Mouse (Mus musculus): ENCODE data around the gene Gm10638. TPM values are rescaled to one million over a fixed set of nuclear protein-coding genes. Genes with fewer than 3 reads are reported as not detected.

The Gm10638 gene
- polyA plus RNA-seq, 1 experiment: 2.2 TPM

- peaks cover 5% of the 10 kb centered on the region for H3K4me1 ChIP-seq (replicated peaks; ENCODE audit: control insufficient read depth, insufficient read depth, low read length)
- DNase-seq: no peak
- 96% methylated on average over 4 of the region's 4 CpGs for WGBS
- no peak overlapping the region for H3K27ac ChIP-seq (ENCODE audit: control insufficient read depth, insufficient read depth, low read length)
- no peaks in the 10 kb centered on the region for H3K27me3 ChIP-seq (ENCODE audit: control insufficient read depth, insufficient read depth, low read length)
- H3K36me3 ChIP-seq (ENCODE audit: control insufficient read depth, insufficient read depth, low read length): no peaks in the 10 kb centered on the region
- TF ChIP-seq CTCF (IDR thresholded peaks at IDR 0.05; ENCODE audit: borderline replicate concordance, control insufficient read depth, extremely low read depth, insufficient read depth, low read length, poor library complexity) (no peak), POLR2A (IDR thresholded peaks at IDR 0.05; ENCODE audit: control insufficient read depth, extremely low read depth, insufficient read depth, low read length, poor library complexity) (no peak)
- H3K4me3 ChIP-seq (ENCODE audit: control insufficient read depth, insufficient read depth, low read length): no peak overlapping the region
Measured at GRCm38 (mm10) chr8:86734171-86734570, 11.3 kb upstream of the Gm10638 start.

GRCm38 (mm10) chr8:86734954-86735353, 10.5 kb upstream of the Gm10638 start:
- H3K27ac ChIP-seq (ENCODE audit: control insufficient read depth, insufficient read depth, low read length): no peak overlapping the region
- no peak for TF ChIP-seq CTCF (IDR thresholded peaks at IDR 0.05; ENCODE audit: borderline replicate concordance, control insufficient read depth, extremely low read depth, insufficient read depth, low read length, poor library complexity)
- no peak for TF ChIP-seq POLR2A (IDR thresholded peaks at IDR 0.05; ENCODE audit: control insufficient read depth, extremely low read depth, insufficient read depth, low read length, poor library complexity)
- 52% methylated on average over 1 of the region's 1 CpGs for WGBS

GRCm38 (mm10) chr8:86735446-86736111, 9.9 kb upstream of the Gm10638 start:
- Histone ChIP-seq H3K36me3 (ENCODE audit: control insufficient read depth, insufficient read depth, low read length) (no peaks in the 10 kb centered on the region), H3K4me3 (ENCODE audit: control insufficient read depth, insufficient read depth, low read length) (no peak overlapping the region), H3K27ac (ENCODE audit: control insufficient read depth, insufficient read depth, low read length) (peak overlapping the region; percentile 30; the same call in 1 of the 2 replicates), H3K27me3 (ENCODE audit: control insufficient read depth, insufficient read depth, low read length) (no peaks in the 10 kb centered on the region), H3K4me1 (replicated peaks; ENCODE audit: control insufficient read depth, insufficient read depth, low read length) (peaks cover 5% of the 10 kb centered on the region)
- DNase-seq: no peak
- WGBS: 13% methylated on average over 3 of the region's 3 CpGs
- TF ChIP-seq POLR2A (IDR thresholded peaks at IDR 0.05; ENCODE audit: control insufficient read depth, extremely low read depth, insufficient read depth, low read length, poor library complexity) (no peak), CTCF (IDR thresholded peaks at IDR 0.05; ENCODE audit: borderline replicate concordance, control insufficient read depth, extremely low read depth, insufficient read depth, low read length, poor library complexity) (no peak)

More at GRCm38 (mm10) chr8:86734954-86735353, 10.5 kb upstream of the Gm10638 start:
- peaks cover 5% of the 10 kb centered on the region for H3K4me1 ChIP-seq (replicated peaks; ENCODE audit: control insufficient read depth, insufficient read depth, low read length)
- no peak for DNase-seq
- H3K4me3 ChIP-seq (ENCODE audit: control insufficient read depth, insufficient read depth, low read length): no peak overlapping the region
- no peaks in the 10 kb centered on the region for H3K36me3 ChIP-seq (ENCODE audit: control insufficient read depth, insufficient read depth, low read length)
- H3K27me3 ChIP-seq (ENCODE audit: control insufficient read depth, insufficient read depth, low read length): no peaks in the 10 kb centered on the region

- no peaks in the 10 kb centered on the region for H3K27me3 ChIP-seq (ENCODE audit: control insufficient read depth, insufficient read depth, low read length)
- no peak overlapping the region for H3K4me3 ChIP-seq (ENCODE audit: control insufficient read depth, insufficient read depth, low read length)
- peaks cover 2% of the 10 kb centered on the region; the same call in 1 of the 2 replicates for H3K4me1 ChIP-seq (replicated peaks; ENCODE audit: control insufficient read depth, insufficient read depth, low read length)
- no peak overlapping the region for H3K27ac ChIP-seq (ENCODE audit: control insufficient read depth, insufficient read depth, low read length)
- no peaks in the 10 kb centered on the region for H3K36me3 ChIP-seq (ENCODE audit: control insufficient read depth, insufficient read depth, low read length)
- TF ChIP-seq CTCF (IDR thresholded peaks at IDR 0.05; ENCODE audit: borderline replicate concordance, control insufficient read depth, extremely low read depth, insufficient read depth, low read length, poor library complexity) (no peak), POLR2A (IDR thresholded peaks at IDR 0.05; ENCODE audit: control insufficient read depth, extremely low read depth, insufficient read depth, low read length, poor library complexity) (no peak)
- no peak for DNase-seq
Measured at GRCm38 (mm10) chr8:86740899-86741298, 4.6 kb upstream of the Gm10638 start.

- no peaks in the 10 kb centered on the region for H3K27me3 ChIP-seq (ENCODE audit: control insufficient read depth, insufficient read depth, low read length)
- peaks cover 6% of the 10 kb centered on the region; the same call in 1 of the 2 replicates for H3K4me1 ChIP-seq (replicated peaks; ENCODE audit: control insufficient read depth, insufficient read depth, low read length)
- DNase-seq: no peak
- TF ChIP-seq CTCF (IDR thresholded peaks at IDR 0.05; ENCODE audit: borderline replicate concordance, control insufficient read depth, extremely low read depth, insufficient read depth, low read length, poor library complexity) (no peak), POLR2A (IDR thresholded peaks at IDR 0.05; ENCODE audit: control insufficient read depth, extremely low read depth, insufficient read depth, low read length, poor library complexity) (no peak)
- H3K4me3 ChIP-seq (ENCODE audit: control insufficient read depth, insufficient read depth, low read length): no peak overlapping the region
- no peak overlapping the region for H3K27ac ChIP-seq (ENCODE audit: control insufficient read depth, insufficient read depth, low read length)
- H3K36me3 ChIP-seq (ENCODE audit: control insufficient read depth, insufficient read depth, low read length): no peaks in the 10 kb centered on the region
Measured at GRCm38 (mm10) chr8:86741627-86742026, 3.9 kb upstream of the Gm10638 start.

- Histone ChIP-seq H3K36me3 (ENCODE audit: control insufficient read depth, insufficient read depth, low read length) (no peaks in the 10 kb centered on the region), H3K4me1 (replicated peaks; ENCODE audit: control insufficient read depth, insufficient read depth, low read length) (peaks cover 7% of the 10 kb centered on the region; the same call in 1 of the 2 replicates), H3K4me3 (ENCODE audit: control insufficient read depth, insufficient read depth, low read length) (no peak overlapping the region), H3K27ac (ENCODE audit: control insufficient read depth, insufficient read depth, low read length) (no peak overlapping the region), H3K27me3 (ENCODE audit: control insufficient read depth, insufficient read depth, low read length) (no peaks in the 10 kb centered on the region)
- no peak for DNase-seq
- TF ChIP-seq POLR2A (IDR thresholded peaks at IDR 0.05; ENCODE audit: control insufficient read depth, extremely low read depth, insufficient read depth, low read length, poor library complexity) (no peak), CTCF (IDR thresholded peaks at IDR 0.05; ENCODE audit: borderline replicate concordance, control insufficient read depth, extremely low read depth, insufficient read depth, low read length, poor library complexity) (no peak)
- 86% methylated on average over 7 of the region's 7 CpGs for WGBS
Measured at GRCm38 (mm10) chr8:86742605-86743345, 2.7 kb upstream of the Gm10638 start.

All from thymus, adult 2 months (tissue).